16 mouse cellular contexts compared by ENCODE assay signal in genomic region chr1:95605458-95605857, GRCm38 (mm10).
A peak's percentile ranks its signal among the peaks of the same experiment; 100 is the strongest.
DNase-seq lines count a peak whose midpoint lies in the region; ATAC-seq and TF ChIP-seq lines count a peak whose summit lies in the region.
"Had no signal": no experiment of that assay in that cellular context is flagged by ENCODE, and none has a peak within 500 bp of the region (broad histone marks: within the 10 kb centered on the region; RNA-seq: fewer than 3 reads in every experiment).

No protein-coding gene starts in this region.

- ATAC-seq in intestine, embryonic 16.5 days: peak; percentile 58; the same call in 1 of the 2 replicates
- ATAC-seq in intestine, embryonic 15.5 days: no peak; the same call in 1 of the 2 replicates
- ATAC-seq in granulocyte monocyte progenitor cell, adult 5-6 weeks (replicated peaks; ENCODE audit: poor library complexity, severe bottlenecking): peak; percentile 46; the same call in 1 of the 2 replicates
- no peak for ATAC-seq in erythroblast, adult 5-6 weeks (replicated peaks; ENCODE audit: low FRiP score, poor library complexity, severe bottlenecking)
- ATAC-seq: forebrain, embryonic 15.5 days had no signal

- H3K4me3 ChIP-seq in intestine, embryonic 16.5 days (ENCODE audit: low read length): no peak overlapping the region
- H3K4me3 ChIP-seq in intestine, embryonic 15.5 days (replicated peaks): no peak overlapping the region
- H3K4me3 ChIP-seq in spleen, adult 2 months (ENCODE audit: extremely low read depth, insufficient read depth, insufficient read length): no peak overlapping the region
- H3K4me3 ChIP-seq: embryonic facial prominence, embryonic 13.5 days; forebrain, embryonic 15.5 days; hindbrain, embryonic 15.5 days; megakaryocyte, embryonic 14.5 days had no signal

- no peak overlapping the region for H3K4me2 ChIP-seq in intestine, embryonic 16.5 days (ENCODE audit: low read depth, low read length)
- H3K4me2 ChIP-seq in intestine, embryonic 15.5 days (replicated peaks): no peak overlapping the region
- H3K4me2 ChIP-seq: embryonic facial prominence, embryonic 13.5 days; forebrain, embryonic 15.5 days; hindbrain, embryonic 15.5 days had no signal

- H3K27me3 ChIP-seq in intestine, embryonic 16.5 days (replicated peaks; ENCODE audit: control insufficient read depth, insufficient read depth, low read length): no peaks in the 10 kb centered on the region
- H3K27me3 ChIP-seq in intestine, embryonic 15.5 days (replicated peaks): no peaks in the 10 kb centered on the region
- H3K27me3 ChIP-seq in spleen, adult 2 months (ENCODE audit: control insufficient read depth, insufficient read depth, low read length): no peaks in the 10 kb centered on the region
- H3K27me3 ChIP-seq: embryonic facial prominence, embryonic 13.5 days; forebrain, embryonic 15.5 days; hindbrain, embryonic 15.5 days; megakaryocyte, embryonic 14.5 days had no signal

- H3K36me3 ChIP-seq in intestine, embryonic 16.5 days (ENCODE audit: control insufficient read depth, insufficient read depth, low read length): no peaks in the 10 kb centered on the region
- no peaks in the 10 kb centered on the region for H3K36me3 ChIP-seq in intestine, embryonic 15.5 days
- H3K36me3 ChIP-seq in spleen, adult 2 months (ENCODE audit: control insufficient read depth, insufficient read depth, low read length): no peaks in the 10 kb centered on the region; the same call in 1 of the 2 replicates
- H3K36me3 ChIP-seq: embryonic facial prominence, embryonic 13.5 days; forebrain, embryonic 15.5 days; hindbrain, embryonic 15.5 days had no signal

- DNase-seq in spleen, adult 2 months (ENCODE audit: low read depth in 1 of 2, low spot score in 2 of 2): peak; percentile 26 to 41
- DNase-seq in spleen, adult 12 weeks (ENCODE audit: low spot score): no peak
- peak; percentile 42 to 50 for DNase-seq in natural killer cell, adult 2 months (ENCODE audit: low spot score in 2 of 2)
- no peak for DNase-seq in right cerebral cortex, adult 2 months (ENCODE audit: low spot score in 2 of 2)
- DNase-seq: cerebellum, adult 9-10 months; kidney, postnatal 25 days; liver; thymus, postnatal 4 days had no signal

- no peak overlapping the region for H3K27ac ChIP-seq in intestine, embryonic 16.5 days (ENCODE audit: low read length)
- no peak overlapping the region for H3K27ac ChIP-seq in intestine, embryonic 15.5 days
- peak overlapping the region; percentile 37; the same call in 1 of the 2 replicates for H3K27ac ChIP-seq in spleen, adult 2 months (ENCODE audit: insufficient read depth, low read length)
- H3K27ac ChIP-seq: embryonic facial prominence, embryonic 13.5 days; forebrain, embryonic 15.5 days; hindbrain, embryonic 15.5 days had no signal

- no peaks in the 10 kb centered on the region for H3K9me3 ChIP-seq in intestine, embryonic 16.5 days (ENCODE audit: control insufficient read depth, low read length)
- H3K9me3 ChIP-seq in intestine, embryonic 15.5 days: no peaks in the 10 kb centered on the region
- H3K9me3 ChIP-seq: embryonic facial prominence, embryonic 13.5 days; forebrain, embryonic 15.5 days; hindbrain, embryonic 15.5 days; megakaryocyte, embryonic 14.5 days had no signal

- no peak overlapping the region for H3K9ac ChIP-seq in intestine, embryonic 16.5 days (ENCODE audit: low read depth, low read length)
- H3K9ac ChIP-seq in intestine, embryonic 15.5 days: no peak overlapping the region
- H3K9ac ChIP-seq: embryonic facial prominence, embryonic 13.5 days; forebrain, embryonic 15.5 days; hindbrain, embryonic 15.5 days had no signal

- no peaks in the 10 kb centered on the region for H3K4me1 ChIP-seq in intestine, embryonic 16.5 days (ENCODE audit: control insufficient read depth, insufficient read depth, low read length)
- no peaks in the 10 kb centered on the region for H3K4me1 ChIP-seq in intestine, embryonic 15.5 days (replicated peaks)
- H3K4me1 ChIP-seq in spleen, adult 2 months (ENCODE audit: control insufficient read depth, insufficient read depth, insufficient read length): peaks cover 3% of the 10 kb centered on the region; the same call in 1 of the 2 replicates
- H3K4me1 ChIP-seq: embryonic facial prominence, embryonic 13.5 days; forebrain, embryonic 15.5 days; hindbrain, embryonic 15.5 days had no signal

- TF ChIP-seq POLR2A in spleen, adult 2 months (IDR thresholded peaks at IDR 0.05; ENCODE audit: low read depth, low read length): no peak

- TF ChIP-seq CTCF in spleen, adult 2 months (IDR thresholded peaks at IDR 0.05; ENCODE audit: extremely low read depth, insufficient read depth, insufficient read length, insufficient replicate concordance): no peak

- WGBS in intestine, embryonic 16.5 days: 45% methylated on average over 2 of the region's 2 CpGs
- WGBS in intestine, embryonic 15.5 days: 70% methylated on average over 2 of the region's 2 CpGs
- 10% methylated on average over 2 of the region's 2 CpGs for WGBS in spleen, adult 2 months

Comparison
In these comparisons a context has a peak if more than half of its experiments do, and no peak if none do; other contexts are left out.
1. ATAC-seq: peak in intestine, embryonic 16.5 days (single experiment) and granulocyte monocyte progenitor cell, adult 5-6 weeks (single experiment); none in intestine, embryonic 15.5 days (single experiment) and erythroblast, adult 5-6 weeks (single experiment).
2. DNase-seq: peak in spleen, adult 2 months (2 of 2) and natural killer cell, adult 2 months (2 of 2); none in spleen, adult 12 weeks (single experiment) and right cerebral cortex, adult 2 months (0 of 2).